Mouse (Mus musculus) left cerebral cortex, postnatal 4 days (tissue): ENCODE results near the gene Dnah2. TPM values are rescaled to one million over a fixed set of nuclear protein-coding genes. Genes with fewer than 3 reads are reported as not detected.
A peak's percentile ranks its signal among the peaks of the same experiment; 100 is the strongest.
"Not testable (repeated sequence)": the region's sequence is repeated elsewhere in the genome, so short reads cannot be mapped to it uniquely, and the experiment has no call there.

Experiments
- DNase-seq: peaks from one replicate; pipeline ENCODE4 v3.0.0-alpha.2; 2022
- intact Hi-C: fragments of 180-260 bp; cut with DNase I; formaldehyde crosslinking; loops from one replicate; pipeline ENCODE4 v1.15.1; 2025
- total RNA-seq, 2 experiments: library from RNA; stranded (reverse); gene quantifications; 2 replicates each; pipeline ENCODE4 v1.2.3; 2021

The Dnah2 gene
- total RNA-seq, 2 experiments from 2014 or later, result 9.3 to 9.7 TPM

DNA sequence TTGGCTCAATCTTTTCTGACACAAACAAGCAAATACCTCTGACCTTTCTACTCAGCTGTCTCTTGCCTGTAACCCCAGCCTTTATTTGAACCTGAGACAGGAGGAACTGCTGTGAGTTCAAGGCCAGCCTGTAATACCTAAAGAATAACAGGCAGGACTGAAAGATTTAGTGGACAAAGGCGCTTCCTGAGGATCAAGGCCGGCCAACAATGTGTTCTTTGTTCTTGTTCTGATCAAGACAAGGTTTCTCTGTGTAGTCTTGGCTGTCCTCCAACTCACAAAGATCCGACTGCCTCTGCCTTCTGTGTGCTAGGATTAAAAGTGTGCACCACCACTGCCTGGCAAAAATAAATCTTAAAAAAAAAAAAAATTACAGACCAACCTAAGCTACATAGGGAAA, 15.5 kb upstream of the Dnah2 start:
- DNase-seq, result no peak
- intact Hi-C loops, result no loop called here

GRCm38 (mm10) chr11:69563373-69563772, 14.5 kb upstream of the Dnah2 start:
- intact Hi-C loops, result no loop called here
- DNase-seq, result no peak

GRCm38 (mm10) chr11:69560896-69561854, 12.3 kb upstream of the Dnah2 start:
- intact Hi-C loops, result no loop called here

DNA sequence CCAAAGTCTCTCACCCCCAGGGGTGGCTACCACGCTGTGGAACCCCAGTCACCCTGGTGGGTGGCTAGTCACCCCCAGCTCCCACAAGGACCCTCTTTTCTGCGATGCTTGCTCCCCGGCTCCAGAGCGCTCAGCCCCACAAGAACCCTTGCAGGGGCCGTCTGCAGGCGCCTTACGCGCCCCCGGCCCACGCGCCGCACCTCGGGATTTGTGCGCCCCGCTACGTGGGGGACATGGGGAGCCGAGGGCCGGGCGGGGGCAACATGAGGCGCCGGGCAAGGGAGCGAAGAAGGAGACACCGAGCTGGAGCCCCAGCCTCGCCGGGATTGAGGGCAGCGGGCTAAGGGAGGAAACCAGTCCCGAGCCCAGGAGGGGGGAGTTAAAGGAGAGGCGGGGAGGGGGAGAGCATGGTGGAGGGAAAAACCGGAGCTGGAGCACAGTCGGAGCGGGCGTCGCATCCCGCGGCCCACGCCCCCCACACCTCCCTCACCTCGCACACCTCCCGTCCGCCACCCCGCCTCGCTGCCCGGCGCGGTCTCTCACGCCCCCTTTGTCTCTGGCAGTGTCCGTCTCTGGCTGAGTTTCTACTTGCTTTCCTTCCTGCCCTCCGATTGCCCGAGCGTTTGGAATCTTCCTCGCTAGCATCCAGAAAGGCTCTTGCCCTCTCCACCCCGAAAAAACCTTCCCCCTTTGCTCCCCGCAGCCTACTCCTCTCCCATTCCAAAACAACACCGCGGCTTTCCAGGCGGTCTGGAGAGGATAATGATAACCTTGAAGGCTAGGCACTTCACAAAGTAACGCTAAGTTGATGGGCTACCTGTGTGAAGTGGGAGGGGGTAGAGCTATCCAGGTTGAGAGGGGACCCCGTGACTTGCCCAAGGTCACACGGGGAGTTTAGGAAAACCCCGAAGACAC, 11.2 kb upstream of the Dnah2 start, which contains the start of gene Efnb3:
Gene Efnb3 (minus strand): TSS at position 355 of the 915 bp plus-strand sequence.
- intact Hi-C loops, result no loop called here
- DNase-seq, result peak; percentile 68

More at GRCm38 (mm10) chr11:69560896-69561854, 12.3 kb upstream of the Dnah2 start:
- DNase-seq, result no peak

GRCm38 (mm10) chr11:69559183-69559582, 10.3 kb upstream of the Dnah2 start:
- no peak for DNase-seq
- intact Hi-C loops, result no loop called here

- no peak for DNase-seq
- intact Hi-C loops, result no loop called here
Measured at GRCm38 (mm10) chr11:69558756-69559155, 9.8 kb upstream of the Dnah2 start.

GRCm38 (mm10) chr11:69557381-69557958, 8.6 kb upstream of the Dnah2 start:
- DNase-seq, result peak; percentile 82
- intact Hi-C loops, result no loop called here

DNA sequence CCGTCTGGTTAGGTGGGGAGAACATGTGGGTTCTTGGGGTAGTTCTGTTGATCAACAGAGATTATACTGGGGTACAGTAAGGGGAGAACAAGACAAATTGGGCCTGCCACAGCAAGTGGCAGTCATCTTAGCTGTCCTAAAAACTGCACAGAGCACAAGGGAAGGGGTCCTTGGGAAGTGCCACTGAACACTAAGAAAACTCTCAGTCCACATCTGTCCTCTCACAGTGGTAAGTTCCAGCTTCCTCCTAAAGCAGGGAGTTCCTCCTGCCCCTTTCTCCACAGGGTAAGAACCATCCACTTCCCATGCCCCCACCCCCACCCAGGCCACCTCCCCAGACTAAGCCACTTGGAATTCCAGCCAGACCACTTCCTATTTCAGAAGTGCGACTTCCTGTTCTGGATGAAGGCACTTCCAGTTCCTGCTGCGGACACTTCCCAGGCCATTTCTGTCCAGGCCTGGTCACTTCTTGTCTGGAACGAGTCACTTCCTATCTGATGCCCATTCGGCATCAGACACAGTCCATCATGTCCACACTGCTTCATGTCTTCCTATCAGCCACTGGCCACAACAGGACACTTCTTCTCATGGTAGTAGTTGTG, 5.7 kb upstream of the Dnah2 start:
- no peak for DNase-seq
- intact Hi-C loops, result no loop called here

DNA sequence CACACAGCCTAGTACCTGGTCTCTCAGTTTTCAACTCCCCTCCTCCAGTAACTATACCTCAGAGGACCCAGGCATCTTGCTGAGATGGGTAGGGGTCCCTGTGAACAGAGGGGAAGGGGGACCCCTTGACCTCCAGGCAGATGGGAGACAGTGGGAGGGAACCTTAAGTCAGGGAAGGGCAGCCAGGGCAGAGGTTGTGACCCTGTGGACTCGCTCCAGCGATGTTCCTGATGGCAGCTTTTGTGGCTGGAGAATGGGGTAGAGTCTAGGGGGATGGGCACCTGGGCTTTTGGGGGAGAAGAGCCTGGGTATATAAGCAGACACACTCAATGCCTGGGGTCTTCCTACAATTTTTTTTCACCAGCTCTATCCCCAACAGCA, 4.4 kb upstream of the Dnah2 start:
- intact Hi-C loops, result no loop called here
- DNase-seq, result no peak

- peak; percentile 87 for DNase-seq
- intact Hi-C loops, result no loop called here
Measured at GRCm38 (mm10) chr11:69552622-69553340, 3.9 kb upstream of the Dnah2 start.

- DNase-seq, result no peak
- intact Hi-C loops, result no loop called here
Measured at GRCm38 (mm10) chr11:69551310-69551709, 2.4 kb upstream of the Dnah2 start.

GRCm38 (mm10) chr11:69547071-69547470, 1.8 kb downstream of the Dnah2 start:
- DNase-seq, result peak; percentile 72
- intact Hi-C loops, result no loop called here

GRCm38 (mm10) chr11:69546423-69547053, 2.4 kb downstream of the Dnah2 start:
- intact Hi-C loops, result no loop called here
- DNase-seq, result peak; percentile 88

DNA sequence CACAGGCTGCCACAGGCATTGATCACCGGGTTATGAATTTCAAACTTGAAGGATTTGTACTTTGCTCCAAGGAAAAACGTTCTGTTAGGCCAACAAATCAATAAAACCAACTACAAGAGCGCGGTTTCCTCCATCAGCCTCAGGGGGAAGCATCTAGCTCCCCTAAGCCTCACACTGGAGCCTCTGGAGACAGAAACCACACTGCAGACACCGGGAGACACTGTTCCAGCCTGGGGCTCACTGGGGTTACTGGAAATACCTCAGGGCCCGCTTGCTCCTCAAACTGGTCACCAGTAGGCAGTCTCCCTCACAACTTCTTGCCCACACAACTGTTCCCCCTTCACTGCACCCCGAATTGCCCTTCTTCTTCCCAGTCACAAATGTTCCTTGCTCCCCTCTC, 3.0 kb downstream of the Dnah2 start:
- intact Hi-C loops, result no loop called here
- DNase-seq, result no peak

DNA sequence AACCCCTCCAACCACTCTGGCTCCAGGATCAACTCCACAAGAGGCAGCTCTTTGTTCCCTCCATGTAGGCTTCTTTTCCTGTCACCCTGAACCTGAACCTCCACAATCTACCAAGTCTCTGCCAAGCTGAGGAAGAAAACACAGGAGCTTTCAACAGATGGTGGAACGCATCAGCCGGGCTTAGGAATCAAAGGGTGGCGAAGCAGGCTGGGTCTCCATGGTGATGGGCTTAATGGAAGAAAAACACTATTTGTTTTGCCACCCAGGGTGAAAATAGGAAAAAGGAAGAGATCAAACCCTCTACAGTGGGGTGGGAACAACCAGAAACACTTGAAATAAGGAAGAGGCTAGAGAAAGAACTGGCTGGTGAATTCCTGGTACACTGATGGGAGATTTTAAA, 5.3 kb downstream of the Dnah2 start:
- DNase-seq, result no peak
- intact Hi-C loops, result no loop called here

- not testable (repeated sequence) for DNase-seq
Measured at GRCm38 (mm10) chr11:69541741-69542140, 7.2 kb downstream of the Dnah2 start.

DNA sequence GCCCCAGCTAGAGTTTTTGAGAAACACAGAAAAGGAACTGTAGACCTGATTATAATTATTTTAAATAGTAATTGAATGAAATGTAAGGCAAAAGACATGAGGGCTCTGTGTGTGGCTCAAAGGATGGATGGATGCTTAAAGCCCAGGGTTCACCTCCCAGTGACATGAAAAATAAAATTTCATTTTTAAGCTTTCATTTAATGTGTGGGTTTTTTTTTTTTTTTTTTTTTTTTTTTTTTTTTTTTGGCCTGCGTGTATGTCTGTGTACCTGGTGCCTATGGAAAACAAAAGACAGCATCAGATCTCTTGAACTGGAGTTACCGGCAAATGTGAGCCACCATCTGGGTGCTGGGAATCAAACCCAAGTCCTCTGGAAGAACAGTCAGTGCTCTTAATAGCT, 8.2 kb downstream of the Dnah2 start:
- intact Hi-C loops, result no loop called here

More at GRCm38 (mm10) chr11:69541741-69542140, 7.2 kb downstream of the Dnah2 start:
- intact Hi-C loops, result not testable (repeated sequence)

GRCm38 (mm10) chr11:69534990-69535389, 13.9 kb downstream of the Dnah2 start:
- intact Hi-C loops, result no loop called here
- DNase-seq, result no peak

More for the DNA sequence above, 8.2 kb downstream of the Dnah2 start:
- DNase-seq, result no peak

DNA sequence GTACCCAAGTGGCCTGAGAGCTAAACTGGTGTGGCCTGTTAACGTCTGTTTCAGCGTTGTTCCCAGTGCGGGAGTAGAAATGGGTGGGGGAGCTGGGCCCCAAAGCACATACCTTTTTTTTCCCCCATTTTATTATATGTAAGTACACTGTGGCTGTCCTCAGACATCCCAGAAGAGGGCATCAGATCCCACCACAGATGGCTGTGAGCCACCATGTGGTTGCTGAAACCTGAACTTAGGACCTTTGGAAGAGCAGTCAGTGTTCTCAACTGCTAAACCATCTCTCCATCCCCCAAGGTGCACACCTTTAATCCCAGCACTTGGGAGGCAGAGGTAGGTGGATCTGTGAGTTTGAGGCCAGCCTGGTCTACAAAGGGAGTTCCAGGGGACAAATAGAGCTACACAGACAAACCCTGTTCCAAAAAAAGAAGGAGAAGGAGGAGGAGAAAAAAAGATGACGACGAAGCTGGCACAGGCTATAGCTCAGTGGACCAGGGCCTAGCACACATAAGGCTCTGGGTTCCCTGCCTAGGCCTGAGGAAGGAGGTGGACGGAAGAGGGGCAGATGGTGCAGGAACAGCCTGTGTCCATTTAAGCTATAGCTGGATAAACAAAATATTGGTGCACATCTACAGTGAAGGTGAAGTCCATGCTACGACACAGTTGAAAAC, 16.3 kb downstream of the Dnah2 start:
- intact Hi-C loops, result no loop called here
- no peak for DNase-seq
